Mouse (Mus musculus) kidney, embryonic 16.5 days (tissue): Measurements from ENCODE around the gene Amelx. TPM values are rescaled to one million over a fixed set of nuclear protein-coding genes. Genes with fewer than 3 reads are reported as not detected.

Experiments
- ATAC-seq: fragments of 200-750 bp; cut with Nextera tagmentation; 2 replicates; pipeline ENCODE4 v1.8.0; 2017; ENCODE audit warnings: moderate TSS enrichment; ENCODE audit not compliant: low FRiP score, low TSS enrichment
- H3K27ac ChIP-seq: fragments of 300-500 bp; sonication (generic); 2 replicates; pipeline ENCODE4 v1.5.1; 2014; ENCODE audit warnings: low read length
- H3K27me3 ChIP-seq: fragments of 300-500 bp; sonication (generic); 2 replicates; pipeline ENCODE4 v1.6.1; 2014; ENCODE audit warnings: low read length, control low read depth, mixed read lengths; ENCODE audit not compliant: insufficient read depth
- H3K36me3 ChIP-seq: fragments of 300-500 bp; sonication (generic); 2 replicates; pipeline ENCODE4 v1.6.1; 2014; ENCODE audit warnings: low read length, control low read depth, mixed read lengths; ENCODE audit not compliant: insufficient read depth
- H3K4me1 ChIP-seq: fragments of 300-500 bp; sonication (generic); 2 replicates; pipeline ENCODE4 v1.6.1; 2014; ENCODE audit warnings: low read length, control low read depth, mixed read lengths; ENCODE audit not compliant: insufficient read depth
- H3K4me2 ChIP-seq: fragments of 300-500 bp; sonication (generic); replicated peaks from 2 replicates; pipeline ENCODE4 v1.6.1; 2014; ENCODE audit warnings: low read depth, low read length
- H3K4me3 ChIP-seq: fragments of 300-500 bp; sonication (generic); 2 replicates; pipeline ENCODE4 v1.5.1; 2014; ENCODE audit warnings: mild to moderate bottlenecking, low read length
- H3K9ac ChIP-seq: fragments of 300-500 bp; sonication (generic); replicated peaks from 2 replicates; pipeline ENCODE4 v1.6.1; 2014; ENCODE audit warnings: low read length
- H3K9me3 ChIP-seq: fragments of 300-500 bp; sonication (generic); 2 replicates; pipeline ENCODE4 v1.6.1; 2016; ENCODE audit warnings: low read length, control low read depth
- WGBS: fragments of 180-500 bp; shearing (Covaris S2); extraction: QIAGEN DNeasy Blood & Tissue Kit; methylation state at CpG from one replicate; pipeline ENCODE4 v1.1.7; 2014; 5-methylcytosine and 5-hydroxymethylcytosine counted together
- polyA plus RNA-seq: library from polyadenylated mRNA; unstranded; fragments of >200 nt; fragmentation: Nextera tagmentation; extraction: Ambion mirVana; gene quantifications from 2 replicates; pipeline ENCODE4 v1.2.1, GENCODE M21; 2015

The Amelx gene
- not detected in 2 replicates for polyA plus RNA-seq

DNA sequence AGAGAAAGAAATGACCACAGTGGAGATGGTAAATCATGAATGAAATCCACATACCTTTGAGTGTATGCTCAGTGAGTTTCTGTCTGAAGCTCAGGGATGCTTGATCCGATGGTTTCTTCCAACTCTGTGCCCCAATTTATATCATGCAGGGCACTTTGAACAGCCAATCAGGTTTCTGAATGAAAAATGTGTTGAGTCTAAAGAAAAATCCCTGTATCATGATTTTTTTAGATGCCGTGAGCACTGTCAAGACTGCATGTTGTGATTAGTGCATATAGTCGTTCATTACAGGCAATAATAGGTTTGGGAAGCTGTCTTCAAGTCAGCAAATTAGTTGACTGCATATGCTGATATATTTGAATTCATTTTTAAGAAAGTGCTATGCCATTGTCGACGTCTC is at the start of gene Amelx:
Amelx (minus strand) TSS at position 101 of the 400 bp plus-strand sequence.
- no peak within 1 kb of the TSS for H3K27ac ChIP-seq
- no peaks in the 10 kb centered on the region for H3K4me1 ChIP-seq
- no peak within 1 kb of the TSS for H3K4me2 ChIP-seq
- H3K27me3 ChIP-seq: peaks cover 9% of the 10 kb centered on the region; the same call in 1 of the 2 replicates
- 80% methylated on average over 5 of the region's 5 CpGs for WGBS
- no peak within 1 kb of the TSS for H3K9ac ChIP-seq
- no peak within 1 kb of the TSS for H3K4me3 ChIP-seq
- ATAC-seq: no peak
- no peaks in the 10 kb centered on the region for H3K9me3 ChIP-seq
- H3K36me3 ChIP-seq: no peaks in the 10 kb centered on the region

DNA sequence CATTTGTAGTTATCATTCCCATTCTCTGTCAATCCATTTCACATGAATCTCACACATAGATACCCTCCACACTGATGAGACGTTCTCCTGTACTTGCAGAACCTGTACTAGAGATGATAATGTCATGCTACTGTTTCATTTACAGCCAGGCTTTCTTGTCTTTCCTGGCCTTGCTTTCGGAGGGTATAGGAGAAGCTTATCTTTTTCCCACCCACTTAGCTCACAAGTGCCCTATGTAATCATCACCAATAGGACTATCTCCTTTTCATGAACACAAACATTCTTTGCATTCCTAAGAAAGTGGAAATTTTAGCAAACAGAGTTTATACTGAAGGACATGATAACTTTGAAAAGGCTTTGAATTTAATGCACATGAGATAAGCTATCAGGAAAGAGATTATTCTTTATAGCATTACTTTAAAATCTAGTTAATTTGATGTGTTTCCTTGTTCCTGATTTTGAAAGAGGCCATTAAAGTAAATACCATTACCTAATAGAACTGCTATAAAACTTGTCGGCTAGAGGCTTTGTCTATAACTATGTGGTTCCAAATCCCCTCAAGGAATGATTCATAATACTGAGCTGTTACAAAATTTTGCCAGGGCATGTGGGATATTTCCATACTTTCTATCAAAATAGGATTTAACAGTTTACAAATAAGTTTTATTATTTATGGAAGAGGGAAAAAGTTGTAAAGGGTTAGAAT is 35.5 kb upstream of the Amelx start:
- H3K4me3 ChIP-seq: no peak overlapping the region
- no peaks in the 10 kb centered on the region for H3K9me3 ChIP-seq
- no peak overlapping the region for H3K27ac ChIP-seq
- peaks cover 22% of the 10 kb centered on the region; the same call in 1 of the 2 replicates for H3K27me3 ChIP-seq
- no peak for ATAC-seq
- H3K9ac ChIP-seq: no peak overlapping the region
- no peaks in the 10 kb centered on the region for H3K4me1 ChIP-seq
- 61% methylated on average over 3 of the region's 3 CpGs for WGBS
- H3K4me2 ChIP-seq: no peak overlapping the region
- no peaks in the 10 kb centered on the region for H3K36me3 ChIP-seq

GRCm38 (mm10) chrX:169220064-169220463 is 33.1 kb upstream of the Amelx start:
- H3K9ac ChIP-seq: no peak overlapping the region
- WGBS: 58% methylated on average over 8 of the region's 8 CpGs
- no peak overlapping the region for H3K4me3 ChIP-seq
- no peaks in the 10 kb centered on the region for H3K9me3 ChIP-seq
- ATAC-seq: no peak
- no peaks in the 10 kb centered on the region for H3K36me3 ChIP-seq
- no peak overlapping the region for H3K4me2 ChIP-seq
- no peaks in the 10 kb centered on the region for H3K4me1 ChIP-seq
- H3K27me3 ChIP-seq: peaks cover 23% of the 10 kb centered on the region; the same call in 1 of the 2 replicates
- no peak overlapping the region for H3K27ac ChIP-seq

DNA sequence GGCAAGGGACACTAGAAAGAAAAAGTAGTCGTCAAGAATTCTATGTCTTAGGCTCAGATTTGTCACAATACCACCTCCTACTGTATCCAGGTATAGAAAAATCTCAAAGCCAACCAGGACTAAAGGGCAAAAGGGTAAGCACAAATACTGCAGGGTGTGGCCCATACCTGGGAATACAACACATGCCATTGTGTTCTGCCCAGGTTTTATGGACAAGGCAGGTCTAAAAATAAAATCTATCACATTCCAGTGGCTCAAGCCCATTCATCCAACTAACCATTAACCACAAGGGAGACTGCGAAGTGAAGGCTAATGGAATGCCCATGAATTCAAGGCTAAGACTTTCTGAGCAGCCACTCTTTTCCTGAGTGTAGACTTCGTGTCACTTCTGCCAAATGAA is 23.0 kb upstream of the Amelx start:
- Histone ChIP-seq H3K36me3 (no peaks in the 10 kb centered on the region), H3K4me2 (no peak overlapping the region), H3K27me3 (peaks cover 11% of the 10 kb centered on the region; the same call in 1 of the 2 replicates), H3K4me3 (no peak overlapping the region), H3K4me1 (no peaks in the 10 kb centered on the region), H3K27ac (no peak overlapping the region), H3K9ac (no peak overlapping the region), H3K9me3 (no peaks in the 10 kb centered on the region)
- 54% methylated on average over 3 of the region's 3 CpGs for WGBS
- ATAC-seq: no peak

DNA sequence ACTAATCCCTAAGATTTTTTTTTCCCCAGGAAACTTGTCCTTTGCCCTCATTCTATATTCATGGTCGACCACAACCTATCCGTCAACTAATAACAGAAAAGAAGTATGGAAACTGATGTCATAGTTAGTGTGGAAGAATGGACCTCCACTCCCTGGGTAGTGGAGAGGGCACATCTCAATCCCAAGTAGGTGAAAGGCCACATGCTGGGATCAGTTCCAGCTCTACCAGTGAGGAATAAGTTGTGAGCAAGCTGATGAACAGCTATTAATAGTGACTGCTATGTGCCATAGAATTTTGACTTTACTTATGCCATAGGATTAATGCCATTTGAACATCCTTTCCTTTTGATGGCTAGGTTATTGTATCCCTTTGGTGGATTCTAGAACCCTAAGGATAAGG is 8.4 kb downstream of the Amelx start:
- no peaks in the 10 kb centered on the region for H3K36me3 ChIP-seq
- H3K9me3 ChIP-seq: no peaks in the 10 kb centered on the region
- no peak overlapping the region for H3K9ac ChIP-seq
- no peak overlapping the region for H3K4me2 ChIP-seq
- H3K4me1 ChIP-seq: no peaks in the 10 kb centered on the region
- no peak for ATAC-seq
- H3K4me3 ChIP-seq: no peak overlapping the region
- H3K27ac ChIP-seq: no peak overlapping the region
- peaks cover 3% of the 10 kb centered on the region; the same call in 1 of the 2 replicates for H3K27me3 ChIP-seq
- 74% methylated on average over 2 of the region's 2 CpGs for WGBS

GRCm38 (mm10) chrX:169173796-169174195 is 13.2 kb downstream of the Amelx start:
- Histone ChIP-seq H3K36me3 (no peaks in the 10 kb centered on the region), H3K4me2 (no peak overlapping the region), H3K4me3 (no peak overlapping the region), H3K4me1 (no peaks in the 10 kb centered on the region), H3K27ac (no peak overlapping the region), H3K9ac (no peak overlapping the region), H3K27me3 (peaks cover 6% of the 10 kb centered on the region; the same call in 1 of the 2 replicates), H3K9me3 (no peaks in the 10 kb centered on the region)
- WGBS: 67% methylated on average over 1 of the region's 1 CpGs
- ATAC-seq: no peak

- Histone ChIP-seq H3K27ac (no peak overlapping the region), H3K4me3 (no peak overlapping the region), H3K4me2 (no peak overlapping the region), H3K27me3 (peaks cover 3% of the 10 kb centered on the region; the same call in 1 of the 2 replicates), H3K36me3 (no peaks in the 10 kb centered on the region), H3K4me1 (no peaks in the 10 kb centered on the region), H3K9me3 (no peaks in the 10 kb centered on the region), H3K9ac (no peak overlapping the region)
- WGBS: 90% methylated on average over 2 of the region's 2 CpGs
- ATAC-seq: no peak
Measured at GRCm38 (mm10) chrX:169170981-169171380, 16.0 kb downstream of the Amelx start.

DNA sequence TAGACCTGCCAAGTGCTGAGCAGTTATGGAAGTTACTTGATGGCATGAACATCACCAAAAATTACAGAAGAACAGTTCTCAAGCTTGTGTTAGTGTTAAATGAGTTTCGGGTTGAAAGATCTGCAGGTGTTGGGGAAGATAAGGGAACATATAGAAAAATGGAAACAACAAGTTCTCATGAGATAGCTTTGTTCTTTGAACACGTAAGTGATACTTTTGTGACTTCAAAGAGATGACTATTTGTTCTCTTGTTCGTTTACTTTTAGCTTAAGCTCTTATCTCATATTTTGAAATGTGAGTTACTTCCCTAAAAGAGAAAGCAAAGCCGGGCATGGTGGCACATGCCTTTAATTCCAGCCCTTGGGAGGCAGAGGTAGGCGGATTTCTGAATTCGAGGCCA is 28.6 kb downstream of the Amelx start:
- no peak overlapping the region for H3K9ac ChIP-seq
- no peak overlapping the region for H3K4me2 ChIP-seq
- H3K27ac ChIP-seq: no peak overlapping the region
- no peaks in the 10 kb centered on the region; the same call in 1 of the 2 replicates for H3K27me3 ChIP-seq
- H3K9me3 ChIP-seq: no peaks in the 10 kb centered on the region
- no peaks in the 10 kb centered on the region for H3K4me1 ChIP-seq
- no peaks in the 10 kb centered on the region for H3K36me3 ChIP-seq
- no peak overlapping the region for H3K4me3 ChIP-seq
- 77% methylated on average over 6 of the region's 6 CpGs for WGBS
- no peak for ATAC-seq

GRCm38 (mm10) chrX:169153805-169154204 is 33.2 kb downstream of the Amelx start:
- Histone ChIP-seq H3K4me3 (no peak overlapping the region), H3K4me1 (no peaks in the 10 kb centered on the region)
- no peak for ATAC-seq

DNA sequence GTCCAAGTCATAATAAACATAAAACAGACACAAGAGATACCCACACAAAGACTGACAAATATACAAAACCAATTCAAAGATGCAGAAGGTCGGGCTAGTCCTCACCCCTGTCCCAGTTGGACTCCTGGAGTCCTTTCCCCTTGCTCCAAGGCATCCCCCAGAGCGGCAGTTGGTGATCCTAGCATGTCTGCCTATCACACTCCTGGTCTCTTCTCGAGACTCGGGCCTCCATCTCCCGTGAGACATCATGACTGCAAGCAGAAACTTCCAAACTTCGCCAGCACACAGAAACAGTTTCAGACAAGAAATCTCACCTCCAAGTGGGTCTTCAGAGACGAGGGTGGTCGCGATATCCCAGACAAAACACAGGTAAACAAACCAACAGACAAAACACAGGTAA is 46.5 kb downstream of the Amelx start:
- 83% methylated on average over 9 of the region's 9 CpGs for WGBS
- ATAC-seq: no peak
- H3K9ac ChIP-seq: no peak overlapping the region

More at GRCm38 (mm10) chrX:169153805-169154204, 33.2 kb downstream of the Amelx start:
- no peak overlapping the region for H3K27ac ChIP-seq
- H3K9me3 ChIP-seq: no peaks in the 10 kb centered on the region
- no peaks in the 10 kb centered on the region for H3K36me3 ChIP-seq
- no peaks in the 10 kb centered on the region; the same call in 1 of the 2 replicates for H3K27me3 ChIP-seq
- H3K4me2 ChIP-seq: no peak overlapping the region
- H3K9ac ChIP-seq: no peak overlapping the region

More for the DNA sequence above, 46.5 kb downstream of the Amelx start:
- Histone ChIP-seq H3K4me3 (no peak overlapping the region), H3K9me3 (no peaks in the 10 kb centered on the region), H3K4me2 (no peak overlapping the region), H3K36me3 (no peaks in the 10 kb centered on the region), H3K27ac (no peak overlapping the region), H3K4me1 (no peaks in the 10 kb centered on the region), H3K27me3 (no peaks in the 10 kb centered on the region)
